Mouse (Mus musculus): ENCODE data around the gene Tmem132b.

- TF ChIP-seq CTCF (IDR thresholded peaks at IDR 0.05; ENCODE audit: low read depth): no peak
- TF ChIP-seq EP300 (IDR thresholded peaks at IDR 0.05; ENCODE audit: low read depth): no peak
Measured at GRCm38 (mm10) chr5:125546293-125546692, 14.7 kb downstream of the Tmem132b start.

Data from liver, postnatal 0 days (tissue).